Mouse (Mus musculus): ENCODE results near the gene Gm8909. TPM values are rescaled to one million over a fixed set of nuclear protein-coding genes. Genes with fewer than 3 reads are reported as not detected.
"Not testable (repeated sequence)": the region's sequence is repeated elsewhere in the genome, so short reads cannot be mapped to it uniquely, and the experiment has no call there.

The Gm8909 gene
- polyA plus RNA-seq, 1 experiment from 2014 or later = not detected

DNA sequence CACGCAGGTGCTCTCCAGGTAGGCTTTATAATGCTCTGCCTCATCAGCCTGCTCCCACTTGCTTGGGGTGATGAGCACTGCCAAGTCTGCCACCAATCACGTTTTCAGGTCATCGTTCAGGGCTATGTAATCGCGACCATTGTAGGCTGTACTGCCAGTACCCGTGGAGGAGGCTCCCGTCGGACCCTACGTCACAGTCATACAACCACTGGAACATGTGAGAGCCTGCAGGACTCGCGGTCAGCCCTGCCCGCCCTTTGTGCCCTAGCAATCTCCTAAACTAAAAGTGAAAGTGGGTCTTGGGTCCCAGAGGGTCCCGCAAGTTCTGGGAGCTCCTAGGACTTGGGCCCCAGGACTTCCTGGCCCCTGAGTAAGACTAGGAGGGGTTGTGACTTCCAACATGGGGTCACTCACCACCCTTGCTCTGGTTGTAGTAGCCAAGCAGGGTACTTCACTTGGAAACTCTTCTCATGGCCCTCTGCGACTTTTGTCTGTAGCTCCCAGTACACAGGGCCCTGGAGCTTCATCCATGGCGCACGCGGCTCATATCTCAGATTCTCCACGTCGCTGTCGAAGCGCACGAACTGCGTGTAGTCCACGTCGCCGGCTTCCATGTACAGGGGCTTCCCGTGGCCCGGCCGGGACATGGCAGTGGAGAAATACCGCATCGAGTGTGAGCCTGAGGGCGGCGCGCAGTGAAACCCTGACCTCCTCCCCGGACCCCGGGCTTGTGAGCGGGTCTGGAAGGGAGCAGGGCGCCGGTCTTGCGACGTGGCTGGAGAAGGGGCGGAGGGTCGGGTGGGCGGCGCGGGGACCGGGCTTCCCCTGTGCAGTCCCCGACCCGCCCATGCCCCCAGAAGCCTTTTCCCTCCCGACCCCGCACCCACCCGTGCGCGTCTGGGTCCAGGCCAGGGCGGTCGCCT is 6.9 kb downstream of the Gm8909 start:
- Histone ChIP-seq H3K4me2 (replicated peaks) (peak overlapping the region; percentile 30), H3K9me3 (replicated peaks) (no peaks in the 10 kb centered on the region), H3K27me3 (peaks cover 81% of the 10 kb centered on the region), H3K27ac (replicated peaks) (no peak overlapping the region), H3K4me3 (replicated peaks) (peak overlapping the region; percentile 21), H3K9ac (no peak overlapping the region), H3K36me3 (no peaks in the 10 kb centered on the region), H3K4me1 (peaks cover 13% of the 10 kb centered on the region)
- ATAC-seq (ENCODE audit: insufficient number of reproducible peaks, low FRiP score, low TSS enrichment, low read depth) = peak; percentile 39
- WGBS = 1% methylated on average over 56 of the region's 56 CpGs

DNA sequence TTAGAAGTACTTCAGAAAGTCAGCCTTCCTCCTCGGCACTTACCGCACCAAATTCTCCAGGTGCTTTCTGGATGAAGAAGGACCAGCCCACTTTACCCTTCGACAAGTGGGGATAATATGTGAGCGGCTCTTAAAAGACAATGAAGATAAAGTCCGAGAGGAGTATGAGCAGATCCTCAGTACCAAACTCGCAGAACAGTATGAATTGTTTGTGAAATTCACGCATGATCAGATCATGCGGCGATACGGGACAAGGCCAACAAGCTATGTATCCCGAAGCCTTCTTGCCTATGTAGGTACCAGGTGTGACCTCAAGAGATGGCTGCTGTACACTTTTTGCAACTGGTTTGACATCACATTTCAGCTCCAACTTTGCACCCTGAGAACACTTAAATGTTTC is 10.1 kb downstream of the Gm8909 start:
- ATAC-seq (ENCODE audit: insufficient number of reproducible peaks, low FRiP score, low TSS enrichment, low read depth); H3K9ac ChIP-seq; H3K36me3 ChIP-seq; H3K27ac ChIP-seq (replicated peaks); H3K9me3 ChIP-seq (replicated peaks): not testable (repeated sequence)
- Histone ChIP-seq H3K4me3 (replicated peaks) (peak overlapping the region; percentile 41), H3K4me2 (replicated peaks) (peak overlapping the region; percentile 65), H3K27me3 (peaks cover 79% of the 10 kb centered on the region), H3K4me1 (peaks cover 13% of the 10 kb centered on the region)
- WGBS = 10% methylated on average over 11 of the region's 11 CpGs

DNA sequence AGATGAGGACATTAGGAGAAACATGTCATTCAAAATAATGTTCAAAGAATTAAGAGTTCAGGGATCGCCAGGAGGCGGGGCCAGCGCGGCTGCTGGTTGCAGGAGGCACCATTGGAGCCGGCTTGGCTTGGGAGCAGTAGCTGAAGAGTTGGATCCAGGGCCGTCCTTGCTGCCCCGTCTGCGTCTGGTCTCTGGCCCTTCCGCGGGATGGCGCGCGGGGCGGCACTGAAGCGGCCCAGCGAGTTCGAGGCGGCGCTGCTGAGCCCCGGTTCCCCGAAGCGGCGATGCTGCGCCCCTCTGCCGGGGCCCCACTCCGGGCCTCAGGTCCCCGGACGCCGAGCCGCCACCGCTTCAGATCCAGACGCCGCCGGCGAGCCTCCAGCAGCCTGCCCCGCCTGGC is 10.6 kb downstream of the Gm8909 start:
- H3K4me3 ChIP-seq (replicated peaks) = peak overlapping the region; percentile 41
- H3K4me2 ChIP-seq (replicated peaks) = peak overlapping the region; percentile 65
- not testable (repeated sequence) for ATAC-seq (ENCODE audit: insufficient number of reproducible peaks, low FRiP score, low TSS enrichment, low read depth); H3K9ac ChIP-seq; H3K27ac ChIP-seq (replicated peaks); H3K36me3 ChIP-seq; H3K9me3 ChIP-seq (replicated peaks)
- H3K27me3 ChIP-seq = peaks cover 78% of the 10 kb centered on the region
- WGBS = 0% methylated on average over 31 of the region's 36 CpGs
- H3K4me1 ChIP-seq = peaks cover 13% of the 10 kb centered on the region

DNA sequence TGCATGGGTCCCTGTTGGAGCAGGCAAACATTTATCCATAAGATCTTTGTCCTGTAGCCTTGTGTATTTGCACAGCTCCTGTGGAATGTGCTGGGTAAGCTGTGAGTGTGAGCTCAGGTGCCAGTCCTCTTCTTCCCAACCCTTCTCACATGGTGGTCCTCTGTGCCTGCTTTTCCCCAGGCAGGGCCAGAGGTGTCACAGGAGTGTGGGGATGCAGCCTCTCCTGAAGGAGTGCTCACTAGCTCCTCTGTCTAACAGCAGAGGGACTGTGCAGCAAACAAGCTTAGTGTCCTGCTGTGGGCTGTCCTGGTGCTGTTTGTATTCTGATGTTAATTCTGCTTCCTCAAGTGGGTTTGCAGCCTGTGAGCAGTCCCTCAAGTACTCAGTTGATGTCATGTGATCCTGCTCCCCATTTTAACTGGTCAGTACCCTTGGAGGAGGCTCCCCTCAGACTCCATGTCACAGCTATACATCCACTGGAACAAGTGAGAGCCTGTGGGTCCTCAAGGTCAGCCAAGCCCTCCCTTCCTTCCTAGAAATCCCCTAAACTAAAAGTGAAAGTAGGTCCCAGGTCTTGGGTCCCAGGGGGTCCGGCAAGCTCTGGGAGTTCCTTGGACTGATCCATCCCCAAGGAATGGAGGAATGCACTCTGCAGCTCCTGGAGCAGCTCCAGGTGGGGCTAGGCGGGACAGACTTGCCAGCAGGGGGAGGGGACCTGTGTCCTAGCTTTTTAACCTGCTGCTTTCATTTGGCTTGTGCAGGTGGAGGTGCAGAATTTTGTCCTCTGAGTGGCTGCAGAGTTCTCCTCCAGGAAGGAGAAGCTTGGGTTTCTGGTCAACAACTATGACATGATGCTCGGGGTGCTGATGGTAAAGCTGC is 13.8 kb downstream of the Gm8909 start:
- Histone ChIP-seq H3K4me1 (peaks cover 3% of the 10 kb centered on the region; the same call in 1 of the 2 replicates), H3K9me3 (replicated peaks) (no peaks in the 10 kb centered on the region), H3K36me3 (no peaks in the 10 kb centered on the region), H3K9ac (no peak overlapping the region), H3K27me3 (peaks cover 62% of the 10 kb centered on the region), H3K4me3 (replicated peaks) (no peak overlapping the region), H3K4me2 (replicated peaks) (no peak overlapping the region), H3K27ac (replicated peaks) (no peak overlapping the region)
- WGBS = 20% methylated on average over 3 of the region's 3 CpGs
- ATAC-seq (ENCODE audit: insufficient number of reproducible peaks, low FRiP score, low TSS enrichment, low read depth) = no peak

DNA sequence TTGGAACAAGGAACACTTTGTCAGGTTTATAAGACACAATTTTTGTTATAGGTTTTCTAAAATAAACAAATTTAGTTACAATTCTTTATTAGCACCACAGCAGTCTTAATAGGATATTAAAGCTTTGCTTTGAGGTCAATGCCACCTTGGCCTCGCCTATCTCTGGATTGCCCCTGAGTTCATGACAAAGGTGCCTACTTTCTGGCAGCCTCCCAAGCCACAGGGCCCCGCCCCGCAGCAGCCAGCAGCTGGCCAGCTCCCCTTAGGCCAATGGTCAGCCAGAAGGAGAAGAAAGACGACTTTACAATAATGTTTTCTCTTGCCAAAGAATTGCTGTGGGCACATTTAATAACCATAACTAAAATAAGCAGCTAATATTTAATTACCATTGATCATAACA is 17.1 kb downstream of the Gm8909 start:
- H3K4me2 ChIP-seq (replicated peaks); H3K36me3 ChIP-seq; H3K4me1 ChIP-seq; H3K9me3 ChIP-seq (replicated peaks); H3K9ac ChIP-seq; H3K4me3 ChIP-seq (replicated peaks); H3K27ac ChIP-seq (replicated peaks); ATAC-seq (ENCODE audit: insufficient number of reproducible peaks, low FRiP score, low TSS enrichment, low read depth): not testable (repeated sequence)
- H3K27me3 ChIP-seq = peaks cover 59% of the 10 kb centered on the region
- 43% methylated on average over 4 of the region's 4 CpGs for WGBS

DNA sequence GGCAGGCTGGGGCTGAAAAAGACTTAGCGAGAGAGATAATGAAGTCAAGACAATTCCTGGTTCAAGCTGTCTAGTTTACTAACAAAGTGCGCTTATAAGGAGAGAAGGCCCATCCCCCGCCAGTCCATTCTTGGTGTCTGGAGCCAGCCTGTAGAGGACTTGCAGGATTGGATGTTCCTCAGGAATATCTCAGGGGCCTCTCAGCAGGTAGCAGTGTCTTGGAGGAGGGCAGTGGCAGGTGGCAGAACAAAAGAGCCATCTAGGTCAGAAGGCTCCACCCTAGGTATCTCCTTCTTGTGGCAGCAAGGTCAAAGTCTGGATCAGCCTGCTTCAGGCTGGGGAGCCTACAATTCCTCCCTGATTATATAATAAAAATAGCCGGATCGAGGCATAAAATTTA is 19.9 kb downstream of the Gm8909 start:
- not testable (repeated sequence) for ATAC-seq (ENCODE audit: insufficient number of reproducible peaks, low FRiP score, low TSS enrichment, low read depth); H3K9me3 ChIP-seq (replicated peaks); H3K36me3 ChIP-seq; H3K27ac ChIP-seq (replicated peaks); H3K4me3 ChIP-seq (replicated peaks); H3K9ac ChIP-seq; H3K4me2 ChIP-seq (replicated peaks)
- Histone ChIP-seq H3K4me1 (peaks cover 10% of the 10 kb centered on the region), H3K27me3 (peaks cover 56% of the 10 kb centered on the region)
- WGBS = 73% methylated on average over 5 of the region's 5 CpGs

DNA sequence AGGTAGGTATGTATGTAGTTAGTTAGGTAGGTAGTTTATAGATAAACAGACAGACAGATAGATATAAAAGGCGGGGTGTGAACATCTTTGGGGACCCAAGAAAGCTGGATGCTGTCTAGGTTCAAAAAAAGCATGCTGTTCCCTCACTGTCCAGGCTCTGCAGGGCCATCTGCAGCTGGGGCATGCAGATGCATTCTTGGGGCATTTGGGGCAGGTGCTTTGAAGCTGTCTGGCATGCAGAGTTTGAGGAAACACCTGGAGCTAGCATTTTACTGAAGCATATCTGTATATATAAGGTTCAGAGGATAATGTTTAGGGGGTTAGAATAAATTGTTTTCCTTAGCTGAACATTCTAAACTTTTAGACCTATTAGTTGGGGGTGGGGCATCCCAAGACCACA is 21.4 kb downstream of the Gm8909 start:
- H3K27ac ChIP-seq (replicated peaks); H3K36me3 ChIP-seq; H3K9me3 ChIP-seq (replicated peaks); H3K4me2 ChIP-seq (replicated peaks); H3K4me3 ChIP-seq (replicated peaks); ATAC-seq (ENCODE audit: insufficient number of reproducible peaks, low FRiP score, low TSS enrichment, low read depth); H3K9ac ChIP-seq: not testable (repeated sequence)
- Histone ChIP-seq H3K4me1 (peaks cover 10% of the 10 kb centered on the region), H3K27me3 (peaks cover 55% of the 10 kb centered on the region)
- WGBS = 72% methylated on average over 1 of the region's 1 CpGs

DNA sequence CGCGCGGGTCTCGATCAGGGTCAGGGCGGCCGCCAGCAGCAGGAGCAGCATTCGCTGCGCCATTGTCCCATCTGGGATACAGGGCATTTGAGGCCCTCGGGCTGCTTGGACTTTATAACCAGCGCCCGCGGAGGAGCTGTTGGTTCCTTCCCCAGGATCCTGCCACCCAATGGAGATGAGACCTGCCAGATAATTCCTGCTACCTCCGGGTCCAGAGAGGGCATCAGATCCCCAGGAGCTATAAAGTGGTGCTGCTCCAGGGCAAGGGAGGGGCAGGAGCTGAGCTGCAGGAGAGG is 22.5 kb downstream of the Gm8909 start:
- ATAC-seq (ENCODE audit: insufficient number of reproducible peaks, low FRiP score, low TSS enrichment, low read depth); H3K36me3 ChIP-seq; H3K27ac ChIP-seq (replicated peaks); H3K9me3 ChIP-seq (replicated peaks); H3K9ac ChIP-seq: not testable (repeated sequence)
- peak overlapping the region; percentile 44 for H3K4me3 ChIP-seq (replicated peaks)
- peaks cover 10% of the 10 kb centered on the region for H3K4me1 ChIP-seq
- H3K27me3 ChIP-seq = peaks cover 55% of the 10 kb centered on the region
- peak overlapping the region; percentile 65 for H3K4me2 ChIP-seq (replicated peaks)
- WGBS = 0% methylated on average over 13 of the region's 13 CpGs

DNA sequence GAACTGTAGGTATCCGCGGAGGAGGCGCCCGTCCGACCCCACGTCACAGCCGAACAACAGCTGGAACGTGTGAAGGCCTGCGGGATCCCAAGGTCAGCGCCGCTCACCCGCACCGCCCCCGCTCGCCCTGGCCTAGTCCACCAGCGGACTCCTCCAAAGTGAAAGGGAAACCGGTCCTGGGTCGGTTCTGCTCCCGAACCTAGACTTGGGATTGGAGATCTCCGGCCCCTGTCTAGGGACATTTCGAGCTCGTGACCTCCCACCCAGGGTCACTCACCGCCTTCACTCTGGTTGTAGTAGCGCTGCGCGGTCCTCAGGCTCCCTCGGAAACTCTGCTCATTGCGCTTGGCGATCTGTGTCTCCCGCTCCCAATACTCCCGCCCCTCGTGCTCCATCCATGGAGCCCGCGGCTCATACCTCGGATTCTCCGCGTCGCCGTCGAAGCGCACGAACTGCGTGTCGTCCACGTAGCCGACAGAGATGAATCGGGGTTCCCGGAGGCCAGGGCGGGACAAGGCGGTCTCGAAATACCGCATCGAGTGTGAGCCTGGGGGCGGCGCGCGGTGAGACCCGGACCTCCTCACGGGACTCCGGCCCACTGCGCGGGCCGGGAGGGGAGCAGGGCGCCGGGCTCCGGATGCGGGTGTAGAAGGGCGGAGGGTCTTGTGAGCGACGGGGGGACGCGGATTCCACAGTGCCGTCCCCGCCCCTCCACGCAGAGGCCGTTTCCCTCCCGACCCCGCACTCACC is 23.1 kb downstream of the Gm8909 start:
- Histone ChIP-seq H3K4me1 (peaks cover 10% of the 10 kb centered on the region), H3K27me3 (peaks cover 55% of the 10 kb centered on the region), H3K4me3 (replicated peaks) (peak overlapping the region; percentile 44), H3K27ac (replicated peaks) (no peak overlapping the region), H3K9ac (no peak overlapping the region), H3K36me3 (no peaks in the 10 kb centered on the region), H3K4me2 (replicated peaks) (peak overlapping the region; percentile 65), H3K9me3 (replicated peaks) (no peaks in the 10 kb centered on the region)
- no peak; the same call in 1 of the 2 replicates for ATAC-seq (ENCODE audit: insufficient number of reproducible peaks, low FRiP score, low TSS enrichment, low read depth)
- WGBS = 1% methylated on average over 76 of the region's 78 CpGs

DNA sequence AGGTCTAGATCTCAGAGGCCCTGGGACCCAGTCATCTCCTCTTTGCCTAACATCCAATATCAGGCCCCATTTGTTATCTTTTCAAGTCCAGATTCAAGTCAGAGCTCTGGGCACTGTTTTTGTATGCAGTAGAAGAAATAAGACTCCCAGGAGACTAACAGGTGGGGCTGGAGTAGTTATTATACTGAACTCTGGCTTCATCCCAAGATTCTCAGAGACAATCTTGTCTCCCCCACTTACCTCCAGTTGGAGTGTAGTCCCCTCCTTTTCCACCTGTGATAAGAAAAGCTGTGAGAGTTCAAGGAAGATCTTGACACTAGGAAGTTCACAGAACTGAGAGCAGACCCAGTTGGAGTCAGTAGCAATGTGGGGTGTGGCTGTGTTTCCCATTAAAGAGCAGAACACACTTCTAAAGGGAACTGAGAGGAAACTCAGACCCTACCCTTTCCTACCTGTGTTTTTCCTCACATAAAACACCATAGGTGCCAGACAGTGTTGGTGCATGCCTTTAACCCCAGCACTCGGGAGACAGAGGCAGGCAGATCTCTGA is 32.0 kb downstream of the Gm8909 start:
- H3K4me3 ChIP-seq (replicated peaks); H3K9me3 ChIP-seq (replicated peaks); ATAC-seq (ENCODE audit: insufficient number of reproducible peaks, low FRiP score, low TSS enrichment, low read depth); H3K4me1 ChIP-seq; H3K36me3 ChIP-seq; H3K9ac ChIP-seq; H3K4me2 ChIP-seq (replicated peaks); H3K27ac ChIP-seq (replicated peaks): not testable (repeated sequence)
- peaks cover 19% of the 10 kb centered on the region for H3K27me3 ChIP-seq
- whole genome bisulfite sequencing = 76% methylated on average over 1 of the region's 1 CpGs

Measured in embryonic facial prominence, embryonic 15.5 days (tissue).